Mouse (Mus musculus) olfactory bulb, adult 2 months (tissue): Measurements from ENCODE around the gene Jarid2.

Experiments used
- CTCF ChIP-seq: fragments of 200-500 bp; IDR thresholded peaks from 2 replicates; pipeline ENCODE4 v1.5.1; 2012; ENCODE audit warnings: low read depth, mild to moderate bottlenecking, low read length, moderate library complexity; ENCODE audit not compliant: insufficient read depth
- POLR2A ChIP-seq: fragments of 200-500 bp; IDR thresholded peaks from 2 replicates; pipeline ENCODE4 v1.6.1; 2012; ENCODE audit warnings: mild to moderate bottlenecking, low read depth, low read length, moderate library complexity; ENCODE audit not compliant: insufficient read depth

DNA sequence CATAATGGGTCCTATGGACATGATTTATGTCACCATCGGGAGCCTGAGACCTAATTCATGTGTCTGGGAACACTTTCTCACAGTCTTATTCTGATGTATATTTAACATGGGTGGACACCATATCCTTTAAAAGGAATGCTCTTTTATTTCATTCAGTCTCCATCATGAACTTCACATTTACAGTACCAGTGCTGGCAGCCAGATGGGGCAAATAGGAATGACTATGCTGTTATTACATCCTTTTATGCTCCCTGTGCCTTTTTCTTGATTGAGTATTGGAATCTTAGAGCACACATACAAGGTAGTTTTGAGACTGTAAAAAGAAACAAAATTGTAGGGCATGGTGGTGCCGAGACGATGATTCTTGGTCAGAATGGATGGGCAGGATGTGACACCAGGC, 69.0 kb downstream of the Jarid2 start:
- TF ChIP-seq CTCF (no peak), POLR2A (no peak)
